Mouse (Mus musculus): ENCODE data around the gene Asl. TPM values are rescaled to one million over a fixed set of nuclear protein-coding genes. Genes with fewer than 3 reads are reported as not detected.

Asl gene
- polyA plus RNA-seq, 1 experiment: 27.3 TPM

- Histone ChIP-seq H3K4me1 (ENCODE audit: control insufficient read depth, insufficient read depth, low read length) (peaks cover 3% of the 10 kb centered on the region; the same call in 1 of the 2 replicates), H3K4me3 (replicated peaks; ENCODE audit: extremely low read depth, low read depth, low read length) (no peak overlapping the region)
- 38% methylated on average over 2 of the region's 2 CpGs for WGBS
- no peak for DNase-seq
- TF ChIP-seq CTCF (IDR thresholded peaks at IDR 0.05; ENCODE audit: insufficient read depth, low read length) (no peak), POLR2A (IDR thresholded peaks at IDR 0.05; ENCODE audit: borderline replicate concordance, extremely low read depth, low read depth, low read length) (no peak)
Observed at GRCm38 (mm10) chr5:130062096-130062495, 33.0 kb upstream of the Asl start.

GRCm38 (mm10) chr5:130060329-130060665 is 31.2 kb upstream of the Asl start:
- DNase-seq: no peak
- WGBS: 80% methylated on average over 4 of the region's 4 CpGs
- Histone ChIP-seq H3K4me1 (ENCODE audit: control insufficient read depth, insufficient read depth, low read length) (peaks cover 3% of the 10 kb centered on the region; the same call in 1 of the 2 replicates), H3K4me3 (replicated peaks; ENCODE audit: extremely low read depth, low read depth, low read length) (no peak overlapping the region)
- TF ChIP-seq POLR2A (IDR thresholded peaks at IDR 0.05; ENCODE audit: borderline replicate concordance, extremely low read depth, low read depth, low read length) (no peak), CTCF (IDR thresholded peaks at IDR 0.05; ENCODE audit: insufficient read depth, low read length) (no peak)

GRCm38 (mm10) chr5:130059413-130060328 is 30.6 kb upstream of the Asl start:
- no peak overlapping the region for H3K4me3 ChIP-seq (replicated peaks; ENCODE audit: extremely low read depth, low read depth, low read length)
- whole genome bisulfite sequencing: 55% methylated on average over 12 of the region's 12 CpGs
- peaks cover 3% of the 10 kb centered on the region; the same call in 1 of the 2 replicates for H3K4me1 ChIP-seq (ENCODE audit: control insufficient read depth, insufficient read depth, low read length)
- DNase-seq: no peak
- no peak for TF ChIP-seq POLR2A (IDR thresholded peaks at IDR 0.05; ENCODE audit: borderline replicate concordance, extremely low read depth, low read depth, low read length)
- TF ChIP-seq CTCF (IDR thresholded peaks at IDR 0.05; ENCODE audit: insufficient read depth, low read length): no peak

- Histone ChIP-seq H3K4me3 (replicated peaks; ENCODE audit: extremely low read depth, low read depth, low read length) (no peak overlapping the region), H3K4me1 (ENCODE audit: control insufficient read depth, insufficient read depth, low read length) (no peaks in the 10 kb centered on the region)
- DNase-seq: no peak
- WGBS: 95% methylated on average over 2 of the region's 2 CpGs
- TF ChIP-seq POLR2A (IDR thresholded peaks at IDR 0.05; ENCODE audit: borderline replicate concordance, extremely low read depth, low read depth, low read length): no peak
Observed at GRCm38 (mm10) chr5:130056303-130056702, 27.3 kb upstream of the Asl start.

GRCm38 (mm10) chr5:130055688-130056087 is 26.6 kb upstream of the Asl start:
- H3K4me3 ChIP-seq (replicated peaks; ENCODE audit: extremely low read depth, low read depth, low read length): no peak overlapping the region
- no peak for DNase-seq
- H3K4me1 ChIP-seq (ENCODE audit: control insufficient read depth, insufficient read depth, low read length): no peaks in the 10 kb centered on the region
- TF ChIP-seq CTCF (IDR thresholded peaks at IDR 0.05; ENCODE audit: insufficient read depth, low read length): no peak
- TF ChIP-seq POLR2A (IDR thresholded peaks at IDR 0.05; ENCODE audit: borderline replicate concordance, extremely low read depth, low read depth, low read length): no peak
- WGBS: 96% methylated on average over 4 of the region's 4 CpGs

GRCm38 (mm10) chr5:130052955-130053354 is 23.9 kb upstream of the Asl start:
- 87% methylated on average over 6 of the region's 6 CpGs for WGBS
- TF ChIP-seq CTCF (IDR thresholded peaks at IDR 0.05; ENCODE audit: insufficient read depth, low read length) (no peak), POLR2A (IDR thresholded peaks at IDR 0.05; ENCODE audit: borderline replicate concordance, extremely low read depth, low read depth, low read length) (no peak)
- DNase-seq: no peak
- Histone ChIP-seq H3K4me1 (ENCODE audit: control insufficient read depth, insufficient read depth, low read length) (no peaks in the 10 kb centered on the region), H3K4me3 (replicated peaks; ENCODE audit: extremely low read depth, low read depth, low read length) (no peak overlapping the region)

- H3K4me1 ChIP-seq (ENCODE audit: control insufficient read depth, insufficient read depth, low read length): no peaks in the 10 kb centered on the region
- TF ChIP-seq POLR2A (IDR thresholded peaks at IDR 0.05; ENCODE audit: borderline replicate concordance, extremely low read depth, low read depth, low read length) (no peak), CTCF (IDR thresholded peaks at IDR 0.05; ENCODE audit: insufficient read depth, low read length) (no peak)
- DNase-seq: no peak
- no peak overlapping the region for H3K4me3 ChIP-seq (replicated peaks; ENCODE audit: extremely low read depth, low read depth, low read length)
- WGBS: 71% methylated on average over 5 of the region's 5 CpGs
Observed at GRCm38 (mm10) chr5:130052510-130052909, 23.5 kb upstream of the Asl start.

GRCm38 (mm10) chr5:130051073-130051860 is 22.2 kb upstream of the Asl start:
- 92% methylated on average over 15 of the region's 15 CpGs for WGBS
- no peak for DNase-seq
- TF ChIP-seq POLR2A (IDR thresholded peaks at IDR 0.05; ENCODE audit: borderline replicate concordance, extremely low read depth, low read depth, low read length) (no peak), CTCF (IDR thresholded peaks at IDR 0.05; ENCODE audit: insufficient read depth, low read length) (no peak)
- no peaks in the 10 kb centered on the region for H3K4me1 ChIP-seq (ENCODE audit: control insufficient read depth, insufficient read depth, low read length)
- H3K4me3 ChIP-seq (replicated peaks; ENCODE audit: extremely low read depth, low read depth, low read length): no peak overlapping the region

GRCm38 (mm10) chr5:130050416-130050815 is 21.4 kb upstream of the Asl start:
- no peak for TF ChIP-seq POLR2A (IDR thresholded peaks at IDR 0.05; ENCODE audit: borderline replicate concordance, extremely low read depth, low read depth, low read length)
- no peak for TF ChIP-seq CTCF (IDR thresholded peaks at IDR 0.05; ENCODE audit: insufficient read depth, low read length)
- Histone ChIP-seq H3K4me3 (replicated peaks; ENCODE audit: extremely low read depth, low read depth, low read length) (no peak overlapping the region), H3K4me1 (ENCODE audit: control insufficient read depth, insufficient read depth, low read length) (no peaks in the 10 kb centered on the region)
- no peak for DNase-seq
- WGBS: 80% methylated on average over 6 of the region's 6 CpGs

All from lung, adult 2 months (tissue).